Mouse (Mus musculus) forebrain, embryonic 14.5 days (tissue): ENCODE measurements around the gene Opa3. TPM values are rescaled to one million over a fixed set of nuclear protein-coding genes. Genes with fewer than 3 reads are reported as not detected.

Source experiments
- ATAC-seq: fragments of 200-750 bp; cut with Nextera tagmentation; 2 replicates; pipeline ENCODE4 v1.8.0; 2017; ENCODE audit warnings: mild to moderate bottlenecking, moderate library complexity
- DNase-seq: peaks from one replicate; pipeline ENCODE4 v3.0.0-alpha.2; 2015; ENCODE audit warnings: low spot score
- H3K27ac ChIP-seq: fragments of 300-500 bp; sonication (generic); 2 replicates; pipeline ENCODE4 v1.5.1; 2014; ENCODE audit warnings: low read depth, mild to moderate bottlenecking, control low read depth, low read length, moderate library complexity
- H3K27me3 ChIP-seq: fragments of 300-500 bp; sonication (generic); replicated peaks from 2 replicates; pipeline ENCODE4 v1.6.1; 2014; ENCODE audit warnings: low read length, control low read depth, mixed read lengths; ENCODE audit not compliant: control insufficient read depth, insufficient read depth
- H3K36me3 ChIP-seq: fragments of 300-500 bp; sonication (generic); 2 replicates; pipeline ENCODE4 v1.6.1; 2014; ENCODE audit warnings: low read length, control low read depth; ENCODE audit not compliant: control insufficient read depth, insufficient read depth
- H3K4me1 ChIP-seq: fragments of 300-500 bp; sonication (generic); 2 replicates; pipeline ENCODE4 v1.6.1; 2014; ENCODE audit warnings: antibody characterized with exemption, low read length, control low read depth; ENCODE audit not compliant: control insufficient read depth, insufficient read depth
- H3K4me2 ChIP-seq: fragments of 300-500 bp; sonication (generic); 2 replicates; pipeline ENCODE4 v1.6.1; 2014; ENCODE audit warnings: mild to moderate bottlenecking, control low read depth, low read length
- H3K4me3 ChIP-seq: fragments of 300-500 bp; sonication (generic); 2 replicates; pipeline ENCODE4 v1.5.1; 2014; ENCODE audit warnings: low read depth, low read length, control low read depth
- H3K9ac ChIP-seq: fragments of 300-500 bp; sonication (generic); 2 replicates; pipeline ENCODE4 v1.6.1; 2014; ENCODE audit warnings: mild to moderate bottlenecking, low read length, control low read depth, moderate library complexity
- H3K9me3 ChIP-seq: fragments of 300-500 bp; sonication (generic); replicated peaks from 2 replicates; pipeline ENCODE4 v1.6.1; 2016; ENCODE audit warnings: low read length, control low read depth, mixed read lengths; ENCODE audit not compliant: control insufficient read depth
- WGBS: fragments of 180-500 bp; shearing (Covaris S2); extraction: QIAGEN DNeasy Blood & Tissue Kit; methylation state at CpG from one replicate; pipeline ENCODE4 v1.1.7; 2014; 5-methylcytosine and 5-hydroxymethylcytosine counted together
- polyA plus RNA-seq: library from polyadenylated mRNA; unstranded; fragments of >200 nt; fragmentation: Nextera tagmentation; extraction: Ambion mirVana; gene quantifications from 2 replicates; pipeline ENCODE4 v1.2.1, GENCODE M21; 2014

Gene Opa3
- 42.5 TPM in 2 replicates for polyA plus RNA-seq

DNA sequence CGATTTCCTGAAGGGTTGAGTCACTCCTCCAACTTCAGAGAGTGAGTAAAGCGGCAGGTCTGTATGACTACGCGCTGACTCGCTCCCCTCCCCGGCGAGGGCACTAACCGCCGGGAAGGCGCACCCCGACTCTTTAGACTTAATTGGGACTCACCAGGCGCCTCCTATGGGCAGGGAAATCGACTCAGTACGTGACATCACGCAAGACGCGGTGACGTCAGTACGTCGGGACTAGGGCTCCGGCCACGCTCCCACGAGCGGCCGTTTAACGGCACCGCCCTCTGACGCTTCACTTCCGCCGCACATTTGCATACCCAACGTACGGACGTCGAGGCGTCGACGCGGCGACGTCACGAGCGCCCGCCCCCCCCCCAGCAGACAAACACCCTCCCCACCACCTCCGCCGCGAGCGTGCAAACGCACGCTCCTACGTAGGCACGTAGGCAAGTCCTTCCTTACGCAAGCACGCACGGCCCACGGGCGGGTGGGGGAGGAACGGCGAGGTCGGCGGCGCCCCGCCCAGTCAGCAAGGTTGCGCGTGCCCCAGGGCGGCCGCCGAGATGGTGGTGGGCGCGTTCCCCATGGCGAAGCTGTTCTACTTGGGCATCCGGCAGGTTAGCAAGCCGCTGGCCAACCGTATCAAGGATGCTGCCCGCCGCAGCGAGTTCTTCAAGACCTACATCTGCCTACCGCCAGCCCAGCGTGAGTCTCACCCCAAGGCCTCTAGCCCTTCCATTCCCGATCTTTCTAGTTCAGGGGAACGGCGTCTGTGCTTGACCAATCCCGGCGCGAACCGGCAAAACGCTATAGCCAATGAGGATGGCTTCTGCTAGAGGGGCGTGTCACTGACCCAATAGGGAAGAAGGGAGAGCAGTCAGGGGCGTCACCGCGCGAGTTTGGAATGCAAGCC is at the start of gene Opa3:
Gene Opa3, plus strand, starts transcription at position 452 of the 910 bp plus-strand sequence.
- Histone ChIP-seq H3K36me3 (0 out of 2 replicates have a peak, but pooled peaks cover 4% of the 10 kb centered on the region), H3K9ac (peak within 1 kb of the TSS; percentile 80), H3K9me3 (no peaks in the 10 kb centered on the region), H3K4me3 (peak within 1 kb of the TSS; percentile 39), H3K4me2 (peak within 1 kb of the TSS; percentile 94), H3K4me1 (peaks cover 13% of the 10 kb centered on the region), H3K27ac (peak within 1 kb of the TSS; percentile 100), H3K27me3 (no peaks in the 10 kb centered on the region)
- peak; percentile 94 for ATAC-seq
- under 1% methylated on average over 87 of the region's 91 CpGs for WGBS
- peak; percentile 100 for DNase-seq

DNA sequence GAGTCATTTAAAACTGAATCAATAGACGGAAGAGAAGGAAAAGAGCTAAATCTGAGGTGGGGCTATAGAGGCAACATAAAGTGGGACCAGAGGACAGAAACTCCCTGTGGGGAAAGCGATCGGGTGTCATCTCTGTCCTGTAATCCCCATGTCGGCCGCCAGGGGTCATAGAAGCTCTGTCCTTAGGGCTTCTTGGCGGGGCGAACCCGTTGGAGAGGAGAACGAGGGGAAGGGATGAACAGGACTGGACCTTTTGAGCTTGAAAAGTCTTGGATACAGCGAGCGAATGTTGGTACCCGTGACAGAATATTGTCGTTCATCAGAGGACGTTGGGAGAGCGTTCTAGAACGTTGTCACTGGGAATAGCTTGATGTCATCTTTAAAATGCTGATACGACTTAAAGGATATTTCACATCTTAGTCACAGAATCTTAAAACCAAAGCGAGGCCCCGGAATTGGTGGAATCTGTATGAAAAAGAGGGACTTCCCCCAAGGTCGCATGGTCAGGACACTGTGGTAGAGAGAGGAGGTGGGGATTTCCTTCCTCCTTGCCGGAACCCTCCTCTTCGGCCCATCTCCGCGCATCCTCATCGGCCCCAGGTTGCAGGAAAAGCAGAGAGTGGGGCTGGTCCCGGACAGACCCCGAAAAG is 49.6 kb upstream of the Opa3 start:
- DNase-seq (peak; percentile 75), ATAC-seq (no peak)
- Histone ChIP-seq H3K27me3 (peaks cover 25% of the 10 kb centered on the region), H3K9me3 (no peaks in the 10 kb centered on the region), H3K4me1 (peaks cover 14% of the 10 kb centered on the region; the same call in 1 of the 2 replicates), H3K27ac (no peak overlapping the region), H3K4me2 (peak overlapping the region; percentile 63), H3K36me3 (peaks cover 10% of the 10 kb centered on the region), H3K4me3 (peak overlapping the region; percentile 62), H3K9ac (no peak overlapping the region)
- WGBS = 6% methylated on average over 27 of the region's 27 CpGs

DNA sequence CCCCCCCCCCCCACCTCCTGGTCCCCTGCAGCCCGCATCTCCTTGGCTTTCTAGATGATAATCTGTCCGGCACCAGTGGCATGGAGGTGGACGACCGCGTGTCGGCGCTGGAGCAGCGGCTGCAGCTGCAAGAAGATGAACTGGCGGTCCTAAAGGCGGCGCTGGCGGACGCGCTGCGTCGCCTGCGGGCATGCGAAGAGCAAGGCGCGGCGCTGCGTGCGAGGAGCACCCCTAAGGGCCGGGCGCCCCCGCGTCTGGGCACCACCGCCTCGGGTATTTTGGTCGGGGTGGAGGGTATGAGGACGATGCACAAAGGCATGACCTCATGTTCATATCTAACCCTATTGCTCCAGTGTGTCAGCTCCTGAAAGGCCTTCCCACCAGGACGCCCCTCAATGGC is 49.0 kb upstream of the Opa3 start:
- no peak for ATAC-seq
- Histone ChIP-seq H3K9me3 (no peaks in the 10 kb centered on the region), H3K27ac (no peak overlapping the region), H3K4me1 (peaks cover 14% of the 10 kb centered on the region; the same call in 1 of the 2 replicates), H3K4me2 (peak overlapping the region; percentile 63), H3K36me3 (peaks cover 13% of the 10 kb centered on the region), H3K4me3 (peak overlapping the region; percentile 24), H3K27me3 (peaks cover 25% of the 10 kb centered on the region), H3K9ac (peak overlapping the region; percentile 46; the same call in 1 of the 2 replicates)
- DNase-seq = peak; percentile 75
- WGBS = under 1% methylated on average over 32 of the region's 32 CpGs

DNA sequence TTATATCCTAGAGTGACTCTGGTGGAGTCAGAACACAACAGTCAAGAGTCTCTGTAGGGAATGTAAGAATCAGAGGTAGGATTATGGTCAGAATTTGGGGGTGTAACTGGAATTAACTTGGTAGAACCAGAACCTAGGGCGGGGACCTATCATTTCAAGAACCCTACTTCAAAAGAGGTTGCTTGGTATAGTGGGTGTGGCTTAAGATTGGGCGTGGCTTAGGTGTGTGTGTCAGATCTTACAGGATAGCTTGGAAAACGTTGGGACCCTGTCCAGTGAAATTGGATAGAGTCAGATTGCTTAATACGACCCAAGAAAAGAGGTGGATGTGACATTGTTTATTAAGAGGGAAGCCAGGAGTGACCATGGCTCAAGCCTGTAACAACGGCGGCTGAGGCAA is 48.2 kb upstream of the Opa3 start:
- WGBS = 50% methylated on average over 6 of the region's 6 CpGs
- 0 out of 2 replicates have a peak overlapping the region, but pooled peaks have one; percentile 63 for H3K4me2 ChIP-seq

DNA sequence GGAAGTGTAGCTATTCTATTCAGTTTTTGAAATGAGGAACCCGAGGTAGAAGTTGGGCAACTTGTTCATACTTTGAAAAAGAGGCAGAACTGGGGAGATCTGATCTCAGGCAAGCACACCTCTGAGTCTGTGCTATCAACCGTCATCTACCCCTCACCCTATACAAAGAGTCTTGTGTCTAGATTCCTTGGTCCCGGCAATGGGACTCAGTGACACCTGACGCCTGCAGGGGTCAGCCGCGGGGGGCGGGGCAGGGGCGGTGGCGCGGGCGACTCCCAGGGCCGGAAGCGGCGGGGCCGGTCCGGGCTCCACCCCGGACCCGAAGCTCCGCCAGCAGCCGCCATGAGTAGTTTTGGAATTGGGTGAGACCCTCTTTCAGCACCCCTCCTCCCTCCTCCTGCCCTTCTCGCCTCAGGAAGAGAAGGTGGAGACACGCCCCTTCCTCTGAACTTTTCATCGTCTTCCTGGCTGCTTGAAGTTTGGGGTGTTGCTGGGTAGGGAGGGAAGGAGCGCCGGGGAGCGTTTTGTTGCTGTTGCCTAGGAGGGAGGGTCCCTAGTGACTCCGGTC is 47.2 kb upstream of the Opa3 start:
- Histone ChIP-seq H3K9ac (peak overlapping the region; percentile 54), H3K4me1 (peaks cover 28% of the 10 kb centered on the region), H3K4me3 (peak overlapping the region; percentile 36), H3K36me3 (peaks cover 18% of the 10 kb centered on the region), H3K27ac (no peak overlapping the region), H3K27me3 (peaks cover 25% of the 10 kb centered on the region), H3K4me2 (peak overlapping the region; percentile 54), H3K9me3 (no peaks in the 10 kb centered on the region)
- 2% methylated on average over 21 of the region's 27 CpGs for WGBS
- ATAC-seq (no peak), DNase-seq (no peak)

More for the DNA sequence above, 48.2 kb upstream of the Opa3 start:
- no peak overlapping the region for H3K4me3 ChIP-seq
- peaks cover 25% of the 10 kb centered on the region for H3K27me3 ChIP-seq
- DNase-seq = no peak
- no peaks in the 10 kb centered on the region for H3K9me3 ChIP-seq
- peaks cover 13% of the 10 kb centered on the region for H3K36me3 ChIP-seq
- H3K9ac ChIP-seq = no peak overlapping the region; the same call in 1 of the 2 replicates
- H3K4me1 ChIP-seq = peaks cover 21% of the 10 kb centered on the region
- no peak for ATAC-seq
- H3K27ac ChIP-seq = no peak overlapping the region

DNA sequence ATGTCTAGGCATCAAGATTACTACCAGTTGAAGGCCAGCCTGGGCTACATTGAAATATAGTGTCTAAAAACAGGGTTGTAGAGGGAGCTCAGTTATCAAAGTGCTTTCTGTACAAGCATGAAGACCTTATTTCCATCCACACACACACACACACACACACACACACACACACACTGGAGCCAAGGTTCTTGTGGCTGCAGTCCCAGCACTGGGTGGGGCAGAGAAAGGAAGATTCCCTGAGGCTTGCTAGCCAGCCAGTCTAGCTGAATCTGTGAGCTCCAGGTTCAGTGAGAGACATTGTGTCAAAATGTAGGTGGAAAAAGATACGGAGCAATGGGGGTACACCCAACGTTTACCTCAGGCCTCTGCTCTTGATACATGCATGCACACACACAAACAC is 43.9 kb upstream of the Opa3 start:
- ATAC-seq (0 out of 2 replicates have a peak, but pooled peaks have one; percentile 21), DNase-seq (peak; percentile 30)
- no peak overlapping the region for H3K9ac ChIP-seq
- peak overlapping the region; percentile 79; the same call in 1 of the 2 replicates for H3K27ac ChIP-seq
- H3K4me2 ChIP-seq = peak overlapping the region; percentile 11; the same call in 1 of the 2 replicates
- peaks cover 10% of the 10 kb centered on the region for H3K27me3 ChIP-seq
- no peaks in the 10 kb centered on the region for H3K9me3 ChIP-seq
- WGBS = 40% methylated on average over 2 of the region's 2 CpGs
- H3K4me1 ChIP-seq = peaks cover 20% of the 10 kb centered on the region
- peaks cover 27% of the 10 kb centered on the region for H3K36me3 ChIP-seq
- no peak overlapping the region for H3K4me3 ChIP-seq

DNA sequence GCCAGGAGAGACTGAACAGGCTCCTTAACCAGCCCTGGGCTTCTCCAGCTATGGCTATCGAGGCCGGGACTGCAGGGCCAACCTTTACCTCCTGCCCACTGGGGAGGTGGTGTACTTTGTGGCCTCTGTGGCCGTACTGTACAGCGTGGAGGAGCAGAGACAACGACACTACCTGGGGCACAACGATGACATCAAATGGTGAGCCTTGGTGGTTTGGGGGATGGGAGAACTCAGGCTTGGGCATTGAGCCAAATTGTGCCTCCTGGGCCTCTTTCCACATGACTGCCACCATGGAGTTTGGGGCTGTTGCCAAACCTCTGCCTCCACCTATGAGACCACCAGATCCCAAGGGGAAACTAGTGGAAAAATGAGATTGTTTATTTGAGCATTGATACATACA is 43.4 kb upstream of the Opa3 start:
- Histone ChIP-seq H3K4me3 (no peak overlapping the region), H3K27me3 (peaks cover 5% of the 10 kb centered on the region), H3K9me3 (no peaks in the 10 kb centered on the region), H3K4me2 (peak overlapping the region; percentile 11), H3K9ac (no peak overlapping the region), H3K27ac (peak overlapping the region; percentile 79; the same call in 1 of the 2 replicates), H3K36me3 (peaks cover 27% of the 10 kb centered on the region), H3K4me1 (peaks cover 20% of the 10 kb centered on the region)
- peak; percentile 74 for ATAC-seq
- peak; percentile 80 for DNase-seq
- 40% methylated on average over 6 of the region's 6 CpGs for WGBS

DNA sequence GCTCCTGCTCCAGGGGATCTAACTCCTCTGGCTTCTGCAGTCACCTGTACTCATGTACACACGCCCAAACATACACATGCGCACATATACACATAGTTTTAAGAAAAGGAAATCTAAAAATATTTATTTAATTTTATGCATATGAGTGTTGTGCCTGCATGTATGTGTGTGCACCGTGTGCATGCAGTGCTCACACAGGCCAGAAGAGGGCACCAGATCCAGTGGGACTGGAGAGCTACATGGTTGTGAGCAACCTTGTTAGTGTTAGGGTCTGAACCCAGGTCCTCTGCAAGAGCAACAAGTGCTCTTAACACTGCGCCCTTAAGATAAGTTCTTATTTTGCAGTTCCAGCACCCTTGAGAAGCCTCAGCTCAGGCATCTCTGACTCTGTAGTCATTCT is 33.5 kb upstream of the Opa3 start:
- Histone ChIP-seq H3K4me2 (no peak overlapping the region), H3K27me3 (no peaks in the 10 kb centered on the region), H3K36me3 (peaks cover 58% of the 10 kb centered on the region), H3K27ac (no peak overlapping the region), H3K9ac (no peak overlapping the region), H3K4me3 (no peak overlapping the region), H3K9me3 (no peaks in the 10 kb centered on the region; the same call in 1 of the 2 replicates), H3K4me1 (no peaks in the 10 kb centered on the region)
- no peak for DNase-seq
- 95% methylated on average over 4 of the region's 4 CpGs for WGBS
- no peak for ATAC-seq
